Mouse (Mus musculus): ENCODE data around the gene Cxcl13. TPM values are rescaled to one million over a fixed set of nuclear protein-coding genes. Genes with fewer than 3 reads are reported as not detected.

The Cxcl13 gene
- total and polyA plus RNA-seq, 3 experiments, result not detected

Other genes starting within 250 kb of the Cxcl13 start
- gene Gm7978, start 220.8 kb upstream of the Cxcl13 start, total RNA-seq (2012; rRNA removed), result not detected in 2 replicates
- not detected for gene Gm7978, start 220.8 kb upstream of the Cxcl13 start, polyA plus RNA-seq (2012; ENCODE audit: insufficient read depth in 1 of 2, insufficient read length in 2 of 2, low read depth in 1 of 2, low replicate concordance in 2 of 2, missing spikeins in 1 of 2)
- not detected in 2 replicates for gene Gm7982, start 214.9 kb upstream of the Cxcl13 start, total RNA-seq (2012; rRNA removed)
- gene Gm7982, start 214.9 kb upstream of the Cxcl13 start, polyA plus RNA-seq (2012; ENCODE audit: insufficient read depth in 1 of 2, insufficient read length in 2 of 2, low read depth in 1 of 2, low replicate concordance in 2 of 2, missing spikeins in 1 of 2), result not detected
- not detected in 2 replicates for gene E330014E10Rik, start 181.0 kb upstream of the Cxcl13 start, total RNA-seq (2012; rRNA removed)
- gene E330014E10Rik, start 181.0 kb upstream of the Cxcl13 start, polyA plus RNA-seq (2012; ENCODE audit: insufficient read depth in 1 of 2, insufficient read length in 2 of 2, low read depth in 1 of 2, low replicate concordance in 2 of 2, missing spikeins in 1 of 2), result not detected
- gene Cnot6l, start 207.2 kb downstream of the Cxcl13 start, total RNA-seq (2012; rRNA removed), result 10.2 and 13.2 TPM in 2 replicates
- gene Cnot6l, start 207.2 kb downstream of the Cxcl13 start, polyA plus RNA-seq (2012; ENCODE audit: insufficient read depth in 1 of 2, insufficient read length in 2 of 2, low read depth in 1 of 2, low replicate concordance in 2 of 2, missing spikeins in 1 of 2), result 10 to 100 TPM in 1 of 2 experiments, not detected in 1; 21.2 TPM

All from MEL (cell line).